Mouse (Mus musculus) liver, embryonic 11.5 days (tissue): ENCODE measurements around the gene Yars. TPM values are rescaled to one million over a fixed set of nuclear protein-coding genes. Genes with fewer than 3 reads are reported as not detected.
A peak's percentile ranks its signal among the peaks of the same experiment; 100 is the strongest.

Experiments
- ATAC-seq: fragments of 200-750 bp; cut with Nextera tagmentation; replicated peaks from 2 replicates; pipeline ENCODE4 v1.8.0; 2017; ENCODE audit warnings: moderate number of reproducible peaks, mild to moderate bottlenecking, moderate TSS enrichment, moderate library complexity; ENCODE audit not compliant: low FRiP score
- DNase-seq: peaks from one replicate; pipeline ENCODE4 v3.0.0-alpha.2; 2017; ENCODE audit warnings: low spot score
- H3K27ac ChIP-seq: fragments of 300-500 bp; sonication (generic); 2 replicates; pipeline ENCODE4 v1.5.1; 2014; ENCODE audit warnings: mild to moderate bottlenecking, low read depth, low read length, control low read depth
- H3K27me3 ChIP-seq: fragments of 300-500 bp; sonication (generic); replicated peaks from 2 replicates; pipeline ENCODE4 v1.6.1; 2014; ENCODE audit warnings: low read length, mixed read lengths; ENCODE audit not compliant: control insufficient read depth, insufficient read depth
- H3K36me3 ChIP-seq: fragments of 300-500 bp; sonication (generic); 2 replicates; pipeline ENCODE4 v1.6.1; 2014; ENCODE audit warnings: mild to moderate bottlenecking, low read length, moderate library complexity, mixed read lengths; ENCODE audit not compliant: control insufficient read depth, insufficient read depth
- H3K4me1 ChIP-seq: fragments of 300-500 bp; sonication (generic); replicated peaks from 2 replicates; pipeline ENCODE4 v1.6.1; 2014; ENCODE audit warnings: low read length, mixed read lengths; ENCODE audit not compliant: control insufficient read depth, insufficient read depth
- H3K4me2 ChIP-seq: fragments of 300-500 bp; sonication (generic); 2 replicates; pipeline ENCODE4 v1.6.1; 2014; ENCODE audit warnings: mild to moderate bottlenecking, control low read depth, moderate library complexity
- H3K4me3 ChIP-seq: fragments of 300-500 bp; sonication (generic); 2 replicates; pipeline ENCODE4 v1.5.1; 2014; ENCODE audit warnings: low read depth, low read length, control low read depth
- H3K9ac ChIP-seq: fragments of 300-500 bp; sonication (generic); 2 replicates; pipeline ENCODE4 v1.6.1; 2014; ENCODE audit warnings: low read depth, low read length, control low read depth
- H3K9me3 ChIP-seq: fragments of 300-500 bp; sonication (generic); 2 replicates; pipeline ENCODE4 v1.6.1; 2016; ENCODE audit warnings: low read length, inconsistent platforms, mixed read lengths; ENCODE audit not compliant: control insufficient read depth
- WGBS: fragments of 180-500 bp; shearing (Covaris S2); extraction: QIAGEN DNeasy Blood & Tissue Kit; methylation state at CpG from one replicate; pipeline ENCODE4 v1.1.7; 2014; 5-methylcytosine and 5-hydroxymethylcytosine counted together
- polyA plus RNA-seq: library from polyadenylated mRNA; unstranded; fragments of >200 nt; fragmentation: Nextera tagmentation; extraction: Ambion mirVana; gene quantifications from 2 replicates; pipeline ENCODE4 v1.2.1, GENCODE M21; 2014

The Yars gene
- polyA plus RNA-seq, 1 experiment from 2014 or later = 129 TPM

DNA sequence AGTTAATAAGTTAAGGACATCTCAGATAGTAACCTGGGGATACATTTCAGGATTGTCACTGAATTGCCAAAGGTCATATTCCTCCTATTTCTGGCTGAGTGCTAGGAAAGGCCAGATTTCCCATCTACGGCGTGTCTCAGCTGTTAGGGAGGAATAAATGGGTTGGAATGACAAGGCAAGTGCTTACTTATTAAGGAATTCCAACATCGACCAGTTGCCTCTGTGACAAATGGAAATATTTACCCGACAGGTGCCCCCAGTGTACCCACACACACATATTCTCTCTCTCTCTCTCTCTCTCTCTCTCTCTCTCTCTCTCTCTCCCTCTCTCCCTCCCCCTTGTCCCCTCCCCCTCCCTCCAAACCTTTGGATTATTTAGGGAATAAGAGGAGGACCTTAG is 43.6 kb upstream of the Yars start:
- ATAC-seq (no peak), DNase-seq (no peak)
- Histone ChIP-seq H3K4me2 (no peak overlapping the region), H3K9ac (no peak overlapping the region), H3K27ac (no peak overlapping the region), H3K9me3 (no peaks in the 10 kb centered on the region), H3K27me3 (no peaks in the 10 kb centered on the region), H3K4me1 (peaks cover 14% of the 10 kb centered on the region), H3K36me3 (no peaks in the 10 kb centered on the region; the same call in 1 of the 2 replicates), H3K4me3 (no peak overlapping the region)
- 79% methylated on average over 4 of the region's 4 CpGs for WGBS

DNA sequence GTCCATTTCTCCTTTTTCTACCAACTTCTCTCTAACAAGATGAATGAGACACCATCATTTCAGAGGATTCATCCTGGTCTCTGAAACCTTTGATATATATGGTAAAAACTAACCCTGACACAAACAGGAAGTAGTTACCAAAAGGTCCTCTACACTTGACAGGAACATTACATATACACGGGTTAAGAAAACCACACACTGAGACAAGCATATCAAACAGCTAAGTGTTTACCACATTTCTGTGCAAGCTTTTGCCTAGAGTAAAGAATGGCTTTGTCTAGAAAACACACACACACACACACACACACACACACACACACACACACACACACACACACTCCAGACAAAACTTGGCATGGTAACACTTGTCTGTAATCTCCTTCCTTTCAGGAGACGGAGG is 43.2 kb upstream of the Yars start:
- H3K4me2 ChIP-seq = no peak overlapping the region
- no peak overlapping the region for H3K9ac ChIP-seq
- no peak overlapping the region for H3K4me3 ChIP-seq
- H3K27ac ChIP-seq = no peak overlapping the region
- no peaks in the 10 kb centered on the region for H3K9me3 ChIP-seq
- no peak for ATAC-seq
- WGBS = 45% methylated on average over 2 of the region's 2 CpGs
- peaks cover 9% of the 10 kb centered on the region for H3K4me1 ChIP-seq
- no peaks in the 10 kb centered on the region for H3K27me3 ChIP-seq
- DNase-seq = no peak
- peaks cover under 1% of the 10 kb centered on the region; the same call in 1 of the 2 replicates for H3K36me3 ChIP-seq

DNA sequence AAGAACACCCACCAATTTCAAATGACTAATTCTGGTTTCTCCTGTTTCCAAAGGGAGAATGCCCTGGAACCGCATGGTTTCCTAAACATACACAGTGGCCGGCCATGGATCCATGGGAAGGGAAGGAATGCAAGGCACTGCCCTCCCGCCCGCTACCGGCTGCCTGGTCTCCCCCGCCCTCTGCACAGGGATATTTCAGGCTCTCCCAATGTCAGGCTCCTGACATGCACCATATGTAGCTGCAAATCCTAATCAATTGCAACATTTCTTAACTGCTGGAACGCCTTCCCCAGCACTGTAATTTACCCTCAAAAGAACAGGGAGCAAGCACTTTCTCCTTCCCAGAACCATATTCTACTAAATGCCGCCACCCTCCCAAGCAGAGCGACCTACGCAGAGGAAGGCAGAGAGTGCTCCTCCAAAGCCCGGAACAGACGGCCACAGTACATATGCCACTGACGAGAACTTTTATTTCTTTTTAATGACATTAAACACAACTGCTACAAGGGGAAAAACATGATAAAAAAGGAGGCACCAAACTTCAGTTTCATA is 41.9 kb upstream of the Yars start:
- Histone ChIP-seq H3K4me3 (no peak overlapping the region), H3K9me3 (no peaks in the 10 kb centered on the region), H3K27me3 (no peaks in the 10 kb centered on the region), H3K9ac (no peak overlapping the region), H3K4me2 (no peak overlapping the region), H3K4me1 (no peaks in the 10 kb centered on the region; the same call in none of the 2 replicates), H3K36me3 (peaks cover 9% of the 10 kb centered on the region; the same call in 1 of the 2 replicates), H3K27ac (no peak overlapping the region)
- 80% methylated on average over 13 of the region's 13 CpGs for WGBS
- no peak for DNase-seq
- no peak for ATAC-seq

DNA sequence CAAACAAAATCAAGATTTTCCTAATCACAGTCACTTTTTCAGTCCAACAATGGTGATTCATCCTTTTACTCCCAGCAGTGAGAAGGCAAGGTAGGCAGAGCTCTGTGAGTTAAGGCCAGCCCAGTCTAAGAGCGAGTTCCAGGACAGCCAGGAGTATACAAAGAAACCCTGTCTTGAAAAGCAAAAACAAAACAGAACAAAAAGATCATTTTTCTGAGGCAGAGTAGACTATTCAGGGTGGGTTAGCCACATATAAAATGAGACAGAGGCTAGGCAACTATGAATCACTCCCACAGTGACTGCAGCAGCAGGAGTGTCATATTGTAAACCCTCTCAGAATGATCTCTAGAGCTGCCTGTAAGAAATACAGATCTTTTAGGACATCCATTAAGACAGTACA is 40.2 kb upstream of the Yars start:
- no peaks in the 10 kb centered on the region; the same call in 1 of the 2 replicates for H3K4me1 ChIP-seq
- H3K4me3 ChIP-seq = no peak overlapping the region
- H3K9me3 ChIP-seq = no peaks in the 10 kb centered on the region
- H3K4me2 ChIP-seq = no peak overlapping the region
- no peak overlapping the region for H3K27ac ChIP-seq
- DNase-seq = no peak
- 87% methylated on average over 1 of the region's 1 CpGs for WGBS
- H3K9ac ChIP-seq = no peak overlapping the region
- H3K27me3 ChIP-seq = no peaks in the 10 kb centered on the region
- peaks cover 10% of the 10 kb centered on the region; the same call in 1 of the 2 replicates for H3K36me3 ChIP-seq
- ATAC-seq = no peak

DNA sequence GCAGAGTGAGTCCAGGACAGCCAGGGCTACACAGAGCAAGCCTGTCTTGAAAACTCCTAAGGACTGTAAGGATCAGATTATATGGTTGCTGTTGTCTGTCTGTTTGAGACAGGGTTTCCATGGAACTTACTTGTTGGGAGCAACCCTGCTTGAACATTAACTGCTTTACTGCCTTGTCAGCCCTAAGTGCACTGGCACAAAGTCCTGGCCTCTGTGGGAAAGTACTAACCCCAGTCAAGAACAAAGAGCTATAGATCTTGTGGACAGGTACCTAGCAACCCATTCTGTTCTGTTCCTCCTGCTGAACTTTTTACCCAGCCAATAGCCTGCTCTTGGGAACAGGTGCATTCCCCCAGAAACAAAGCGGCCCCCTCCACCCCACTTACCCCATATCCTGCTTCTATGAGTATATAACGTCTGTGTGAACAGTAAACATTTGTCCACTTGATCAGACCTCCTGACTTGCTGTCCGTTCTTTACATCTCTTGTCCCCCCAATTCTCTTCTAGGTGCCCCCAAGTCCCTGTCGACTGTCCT is 38.2 kb upstream of the Yars start:
- Histone ChIP-seq H3K9me3 (no peaks in the 10 kb centered on the region), H3K36me3 (peaks cover 18% of the 10 kb centered on the region; the same call in 1 of the 2 replicates), H3K27me3 (no peaks in the 10 kb centered on the region), H3K27ac (no peak overlapping the region), H3K9ac (no peak overlapping the region), H3K4me1 (no peaks in the 10 kb centered on the region; the same call in 1 of the 2 replicates), H3K4me2 (no peak overlapping the region), H3K4me3 (no peak overlapping the region)
- no peak for DNase-seq
- no peak for ATAC-seq
- WGBS = 89% methylated on average over 4 of the region's 4 CpGs

DNA sequence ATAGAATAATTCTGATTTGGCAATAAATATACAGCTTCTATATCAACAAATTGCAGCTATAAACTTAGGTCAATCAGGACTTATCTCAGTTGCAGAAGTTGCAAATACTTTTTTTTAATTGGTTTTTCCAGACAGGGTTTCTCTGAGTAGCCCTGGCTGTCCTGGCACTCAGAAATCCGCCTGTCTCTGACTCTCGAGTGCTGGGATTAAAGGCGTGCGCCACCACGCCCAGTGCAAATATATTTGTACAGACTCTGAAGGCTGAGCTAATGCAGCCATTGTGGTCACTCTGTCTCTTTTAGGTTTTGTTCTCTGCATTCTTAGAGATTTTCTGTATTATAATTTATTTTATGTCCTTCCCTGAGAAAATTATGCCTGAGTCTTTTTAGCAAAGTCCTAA is 32.0 kb upstream of the Yars start:
- 85% methylated on average over 5 of the region's 5 CpGs for WGBS

DNA sequence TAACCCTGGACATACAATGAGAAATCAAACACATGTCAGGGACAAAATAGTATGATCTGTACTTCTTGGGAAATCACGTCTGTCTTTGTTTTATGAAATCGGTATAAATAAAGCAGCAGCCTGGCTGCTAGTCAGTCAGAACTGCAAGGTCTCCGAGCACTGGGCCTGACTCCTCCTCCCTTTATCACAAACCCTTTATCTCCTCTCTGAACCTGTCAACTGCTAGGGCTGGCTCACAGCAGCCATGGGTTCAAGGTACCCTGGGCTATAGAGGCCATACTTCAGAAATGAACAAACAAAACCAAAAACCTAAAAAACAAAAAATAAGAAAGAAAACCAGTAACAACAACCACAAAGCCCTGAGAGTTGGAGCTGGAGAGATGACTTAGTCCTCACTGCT is 31.0 kb upstream of the Yars start:
- H3K27ac ChIP-seq = 0 out of 2 replicates have a peak overlapping the region, but pooled peaks have one; percentile 57
- no peaks in the 10 kb centered on the region for H3K27me3 ChIP-seq
- H3K9me3 ChIP-seq = no peaks in the 10 kb centered on the region
- no peak overlapping the region for H3K4me2 ChIP-seq
- WGBS = 48% methylated on average over 3 of the region's 3 CpGs
- no peak for DNase-seq
- no peak overlapping the region for H3K4me3 ChIP-seq
- ATAC-seq = peak; percentile 93
- peaks cover 9% of the 10 kb centered on the region; the same call in 1 of the 2 replicates for H3K36me3 ChIP-seq
- no peak overlapping the region for H3K9ac ChIP-seq
- H3K4me1 ChIP-seq = peaks cover 9% of the 10 kb centered on the region

More for the DNA sequence above, 32.0 kb upstream of the Yars start:
- H3K27me3 ChIP-seq = no peaks in the 10 kb centered on the region
- H3K4me3 ChIP-seq = no peak overlapping the region
- DNase-seq (no peak), ATAC-seq (no peak)
- no peak overlapping the region for H3K27ac ChIP-seq
- H3K9me3 ChIP-seq = no peaks in the 10 kb centered on the region
- H3K36me3 ChIP-seq = peaks cover 9% of the 10 kb centered on the region; the same call in 1 of the 2 replicates
- no peak overlapping the region for H3K9ac ChIP-seq
- H3K4me2 ChIP-seq = no peak overlapping the region
- H3K4me1 ChIP-seq = peaks cover 9% of the 10 kb centered on the region

DNA sequence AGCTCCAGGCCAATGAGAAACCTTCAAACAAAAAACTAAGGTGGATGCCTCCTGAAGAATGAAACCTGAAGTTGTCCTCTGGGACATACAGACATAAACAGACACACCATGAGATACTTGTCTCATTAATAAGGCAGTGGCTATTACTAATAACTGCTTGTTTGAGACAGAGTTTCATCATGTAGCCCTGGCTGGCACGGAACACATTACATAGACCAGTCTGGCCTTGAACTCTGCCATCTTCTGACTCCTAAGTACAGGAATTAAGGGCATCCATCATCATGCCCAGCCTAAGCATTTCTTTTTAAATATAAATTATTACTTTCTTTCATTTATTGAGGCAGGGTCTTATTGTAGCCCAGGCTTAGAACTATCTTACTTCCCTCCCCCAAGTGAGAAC is 28.5 kb upstream of the Yars start:
- H3K4me3 ChIP-seq = no peak overlapping the region
- no peak overlapping the region for H3K9ac ChIP-seq
- no peak overlapping the region for H3K27ac ChIP-seq
- no peaks in the 10 kb centered on the region for H3K27me3 ChIP-seq
- DNase-seq = no peak
- ATAC-seq = no peak
- H3K36me3 ChIP-seq = peaks cover 8% of the 10 kb centered on the region
- WGBS = 97% methylated on average over 1 of the region's 1 CpGs
- H3K4me2 ChIP-seq = no peak overlapping the region
- peaks cover 9% of the 10 kb centered on the region for H3K4me1 ChIP-seq
- no peaks in the 10 kb centered on the region for H3K9me3 ChIP-seq
